Mouse (Mus musculus): Measurements from ENCODE around the gene Fndc3b. TPM values are rescaled to one million over a fixed set of nuclear protein-coding genes. Genes with fewer than 3 reads are reported as not detected.

The Fndc3b gene
- polyA plus RNA-seq, 1 experiment from 2014 or later = 10.8 TPM

DNA sequence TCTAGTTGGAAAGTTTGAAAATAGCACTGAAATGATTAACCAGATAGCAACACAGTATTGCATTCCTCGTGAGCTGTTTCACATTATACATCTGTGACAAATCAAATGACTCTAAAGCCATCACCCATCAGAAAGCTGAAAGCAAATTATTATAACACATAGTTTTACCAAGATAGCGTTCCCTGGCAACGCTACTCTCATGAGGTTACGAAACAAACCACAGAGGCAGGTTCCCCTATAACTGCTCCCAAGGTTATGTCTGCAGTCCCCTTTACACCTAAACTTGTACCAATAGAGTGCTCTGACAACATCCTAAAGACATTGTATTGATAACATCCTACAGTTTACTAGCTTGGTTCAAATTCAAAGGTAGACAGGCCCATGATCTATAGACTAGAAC is 145.8 kb downstream of the Fndc3b start:
- 91% methylated on average over 4 of the region's 4 CpGs for WGBS
- Histone ChIP-seq H3K27ac (no peak overlapping the region), H3K9me3 (no peaks in the 10 kb centered on the region), H3K36me3 (replicated peaks) (no peaks in the 10 kb centered on the region), H3K4me3 (no peak overlapping the region), H3K27me3 (ENCODE audit: poor library complexity, severe bottlenecking) (no peaks in the 10 kb centered on the region), H3K4me1 (no peaks in the 10 kb centered on the region)
- DNase-seq (ENCODE audit: extremely low spot score, low spot score) = no peak

DNA sequence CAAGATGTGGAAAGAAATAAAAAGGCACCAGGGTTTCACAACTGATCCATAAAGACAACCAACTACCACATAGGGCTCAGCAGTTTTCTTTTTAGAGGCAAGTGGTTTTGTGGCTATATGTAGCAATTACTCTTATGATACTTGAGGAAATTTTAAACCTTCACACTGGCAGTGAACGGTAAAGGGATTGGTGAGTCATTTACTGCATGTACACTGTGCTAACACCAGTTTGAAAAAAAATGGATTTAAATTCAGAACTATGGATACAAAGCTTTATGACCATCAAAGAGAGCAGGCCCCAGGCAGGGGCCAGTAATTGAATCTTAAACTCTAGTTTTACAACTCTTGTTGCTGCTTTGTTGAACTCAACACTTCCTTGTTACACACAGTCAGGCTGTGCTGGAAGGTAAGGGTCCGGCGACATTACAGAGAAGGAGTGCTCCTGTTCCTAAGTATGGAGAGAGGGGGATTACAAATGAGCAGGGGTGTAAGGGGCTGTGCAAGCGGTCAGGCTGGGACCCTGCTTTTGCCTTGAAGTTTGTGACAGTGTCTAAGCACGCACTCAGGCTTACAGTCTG is 148.0 kb downstream of the Fndc3b start:
- Histone ChIP-seq H3K36me3 (replicated peaks) (no peaks in the 10 kb centered on the region), H3K27ac (no peak overlapping the region), H3K4me3 (no peak overlapping the region), H3K9me3 (no peaks in the 10 kb centered on the region), H3K4me1 (no peaks in the 10 kb centered on the region), H3K27me3 (ENCODE audit: poor library complexity, severe bottlenecking) (no peaks in the 10 kb centered on the region)
- no peak for DNase-seq (ENCODE audit: extremely low spot score, low spot score)
- 93% methylated on average over 5 of the region's 5 CpGs for WGBS

DNA sequence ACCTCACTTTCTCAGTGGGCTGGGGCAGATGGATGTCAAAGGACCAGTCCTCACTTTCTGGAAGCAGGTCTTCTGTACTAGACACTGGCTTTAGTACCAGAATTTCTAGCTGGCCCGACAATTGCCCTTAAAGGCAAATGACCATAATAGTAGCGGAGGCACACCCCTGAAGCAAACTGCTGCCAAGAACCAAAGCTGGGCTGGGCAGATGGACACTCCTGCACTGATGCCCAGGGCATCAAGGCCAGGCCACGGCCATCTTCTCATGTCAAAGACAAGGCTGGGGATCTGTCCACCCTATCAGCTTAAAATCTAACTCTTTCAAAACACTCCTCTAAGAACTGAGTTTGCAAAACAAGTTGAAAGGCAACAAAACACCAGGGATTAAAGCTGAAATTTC is 148.6 kb downstream of the Fndc3b start:
- Histone ChIP-seq H3K9me3 (no peaks in the 10 kb centered on the region), H3K27ac (no peak overlapping the region), H3K36me3 (replicated peaks) (no peaks in the 10 kb centered on the region), H3K4me1 (no peaks in the 10 kb centered on the region), H3K27me3 (ENCODE audit: poor library complexity, severe bottlenecking) (no peaks in the 10 kb centered on the region), H3K4me3 (no peak overlapping the region)
- 91% methylated on average over 3 of the region's 3 CpGs for WGBS
- DNase-seq (ENCODE audit: extremely low spot score, low spot score) = no peak

DNA sequence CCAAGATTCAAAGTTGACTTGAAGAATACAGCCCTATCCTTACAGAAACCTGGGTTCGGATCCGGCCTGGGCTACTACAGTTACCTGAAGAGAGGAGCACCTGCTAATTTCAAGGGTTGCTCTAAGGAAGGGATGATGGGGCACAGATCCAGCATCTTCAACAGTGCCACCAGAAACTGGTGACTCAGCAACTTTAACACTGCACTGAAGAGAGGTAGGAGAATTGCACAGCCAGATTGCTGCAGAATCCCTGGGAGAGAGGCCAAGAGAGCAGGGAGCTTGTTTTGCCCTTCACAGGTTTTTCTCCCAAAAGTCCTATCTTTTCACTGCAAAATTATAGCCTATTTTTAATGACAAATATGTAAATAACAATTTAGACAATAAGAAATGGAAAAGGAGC is 149.2 kb downstream of the Fndc3b start:
- 90% methylated on average over 2 of the region's 2 CpGs for WGBS
- Histone ChIP-seq H3K36me3 (replicated peaks) (no peaks in the 10 kb centered on the region), H3K27me3 (ENCODE audit: poor library complexity, severe bottlenecking) (no peaks in the 10 kb centered on the region), H3K4me1 (no peaks in the 10 kb centered on the region), H3K27ac (no peak overlapping the region), H3K9me3 (no peaks in the 10 kb centered on the region), H3K4me3 (no peak overlapping the region)
- DNase-seq (ENCODE audit: extremely low spot score, low spot score) = no peak

DNA sequence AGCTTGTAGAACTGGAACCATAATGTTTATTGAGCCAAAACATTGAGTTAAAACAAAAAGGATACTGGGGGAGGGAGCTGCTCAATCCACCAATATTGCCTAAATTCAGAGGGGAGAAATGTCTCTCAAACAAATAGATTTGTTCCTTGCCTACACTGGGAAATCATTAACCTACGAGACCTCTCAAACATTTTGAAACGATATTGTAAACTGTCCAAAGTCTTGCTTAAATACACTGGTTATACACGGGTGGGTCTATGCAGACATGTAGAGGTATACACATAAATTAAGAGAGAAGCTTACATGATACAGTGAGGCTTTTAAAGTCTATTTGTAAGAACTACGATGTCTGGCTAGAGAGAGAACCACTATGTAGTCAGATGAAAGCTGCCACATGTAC is 151.8 kb downstream of the Fndc3b start:
- no peak overlapping the region for H3K27ac ChIP-seq
- 89% methylated on average over 4 of the region's 4 CpGs for WGBS
- H3K4me1 ChIP-seq = no peaks in the 10 kb centered on the region
- peaks cover 12% of the 10 kb centered on the region for H3K36me3 ChIP-seq (replicated peaks)
- no peak for DNase-seq (ENCODE audit: extremely low spot score, low spot score)
- H3K4me3 ChIP-seq = no peak overlapping the region
- H3K9me3 ChIP-seq = no peaks in the 10 kb centered on the region
- no peaks in the 10 kb centered on the region for H3K27me3 ChIP-seq (ENCODE audit: poor library complexity, severe bottlenecking)

GRCm38 (mm10) chr3:27557100-27558004 is 153.8 kb downstream of the Fndc3b start:
- Histone ChIP-seq H3K27me3 (ENCODE audit: poor library complexity, severe bottlenecking) (no peaks in the 10 kb centered on the region), H3K36me3 (replicated peaks) (peaks cover 16% of the 10 kb centered on the region), H3K4me3 (no peak overlapping the region), H3K4me1 (no peaks in the 10 kb centered on the region), H3K9me3 (no peaks in the 10 kb centered on the region), H3K27ac (no peak overlapping the region)
- WGBS = 91% methylated on average over 4 of the region's 4 CpGs
- no peak for DNase-seq (ENCODE audit: extremely low spot score, low spot score)

- Histone ChIP-seq H3K4me3 (no peak overlapping the region), H3K36me3 (replicated peaks) (peaks cover 16% of the 10 kb centered on the region), H3K27me3 (ENCODE audit: poor library complexity, severe bottlenecking) (no peaks in the 10 kb centered on the region), H3K4me1 (no peaks in the 10 kb centered on the region), H3K9me3 (no peaks in the 10 kb centered on the region), H3K27ac (no peak overlapping the region)
- 91% methylated on average over 3 of the region's 3 CpGs for WGBS
- DNase-seq (ENCODE audit: extremely low spot score, low spot score) = no peak
These were observed 155.6 kb downstream of the Fndc3b start for GRCm38 (mm10) chr3:27555401-27555940.

DNA sequence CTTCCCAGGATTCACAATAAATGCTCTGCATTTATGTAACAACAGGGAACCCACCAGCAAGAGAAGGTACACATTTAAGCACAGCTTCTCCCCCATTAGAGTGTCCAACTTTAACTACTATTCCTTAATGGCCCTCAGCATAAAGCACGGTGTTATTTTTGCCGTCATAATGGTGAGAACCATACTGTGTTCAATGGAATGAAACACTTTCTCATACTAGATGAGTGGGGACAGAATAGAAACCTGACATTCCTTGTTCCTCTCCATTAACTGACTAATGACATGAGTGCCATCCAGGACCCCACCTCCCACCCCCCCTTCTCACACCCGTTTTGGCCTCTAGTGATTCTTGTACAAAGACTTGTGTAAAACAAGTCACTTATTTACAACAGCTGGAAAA is 156.8 kb downstream of the Fndc3b start:
- no peaks in the 10 kb centered on the region for H3K9me3 ChIP-seq
- no peak overlapping the region for H3K27ac ChIP-seq
- no peaks in the 10 kb centered on the region for H3K27me3 ChIP-seq (ENCODE audit: poor library complexity, severe bottlenecking)
- H3K36me3 ChIP-seq (replicated peaks) = peaks cover 16% of the 10 kb centered on the region
- WGBS = 92% methylated on average over 3 of the region's 3 CpGs
- H3K4me1 ChIP-seq = no peaks in the 10 kb centered on the region
- H3K4me3 ChIP-seq = no peak overlapping the region
- no peak for DNase-seq (ENCODE audit: extremely low spot score, low spot score)

GRCm38 (mm10) chr3:27553781-27554180 is 157.3 kb downstream of the Fndc3b start:
- no peak for DNase-seq (ENCODE audit: extremely low spot score, low spot score)
- Histone ChIP-seq H3K4me1 (no peaks in the 10 kb centered on the region), H3K27me3 (ENCODE audit: poor library complexity, severe bottlenecking) (no peaks in the 10 kb centered on the region), H3K9me3 (no peaks in the 10 kb centered on the region), H3K4me3 (no peak overlapping the region), H3K36me3 (replicated peaks) (peaks cover 16% of the 10 kb centered on the region), H3K27ac (no peak overlapping the region)
- WGBS = 87% methylated on average over 3 of the region's 3 CpGs

DNA sequence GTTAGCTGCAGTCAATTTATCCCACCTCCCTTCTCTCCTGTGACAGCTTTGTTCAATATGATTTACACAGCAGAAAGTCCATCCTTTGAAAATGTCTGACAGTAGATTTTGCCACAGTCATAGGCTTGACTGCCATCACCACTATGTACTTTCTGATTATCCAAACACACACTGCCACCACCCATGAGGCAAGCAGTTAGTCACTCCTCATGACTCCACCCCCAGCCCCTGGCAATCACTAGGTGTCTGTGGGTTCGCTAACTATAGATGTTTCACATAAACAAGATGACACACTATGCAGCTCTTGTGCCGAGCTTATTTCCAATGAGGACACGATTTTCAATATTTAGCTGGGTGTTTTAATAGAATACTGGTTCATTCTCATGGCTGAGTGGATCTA is 160.1 kb downstream of the Fndc3b start:
- no peak for DNase-seq (ENCODE audit: extremely low spot score, low spot score)
- 91% methylated on average over 3 of the region's 3 CpGs for WGBS
- Histone ChIP-seq H3K9me3 (no peaks in the 10 kb centered on the region), H3K27ac (no peak overlapping the region), H3K36me3 (replicated peaks) (peaks cover 14% of the 10 kb centered on the region), H3K4me1 (no peaks in the 10 kb centered on the region), H3K4me3 (no peak overlapping the region), H3K27me3 (ENCODE audit: poor library complexity, severe bottlenecking) (no peaks in the 10 kb centered on the region)

DNA sequence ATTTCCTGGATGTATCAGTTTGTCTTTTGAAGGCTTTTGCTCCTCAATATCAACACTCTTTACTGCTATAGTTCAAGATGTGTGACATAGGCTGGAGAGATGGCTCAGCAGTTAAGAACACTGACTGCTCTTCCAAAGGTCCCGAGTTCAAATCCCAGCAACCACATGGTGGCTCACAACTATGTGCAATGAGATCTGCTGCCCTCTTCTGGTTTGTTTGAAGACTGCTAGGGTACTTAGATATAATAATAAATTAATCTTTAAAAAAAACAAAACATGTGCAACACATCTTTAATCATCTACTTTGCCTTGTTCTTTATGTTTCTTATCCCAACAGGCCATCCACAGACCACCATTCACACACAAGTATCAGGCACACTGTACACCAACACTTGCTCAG is 160.7 kb downstream of the Fndc3b start:
- WGBS = 92% methylated on average over 1 of the region's 1 CpGs
- DNase-seq (ENCODE audit: extremely low spot score, low spot score) = no peak
- Histone ChIP-seq H3K4me1 (no peaks in the 10 kb centered on the region), H3K4me3 (no peak overlapping the region), H3K27me3 (ENCODE audit: poor library complexity, severe bottlenecking) (no peaks in the 10 kb centered on the region), H3K36me3 (replicated peaks) (peaks cover 8% of the 10 kb centered on the region), H3K9me3 (no peaks in the 10 kb centered on the region), H3K27ac (no peak overlapping the region)

DNA sequence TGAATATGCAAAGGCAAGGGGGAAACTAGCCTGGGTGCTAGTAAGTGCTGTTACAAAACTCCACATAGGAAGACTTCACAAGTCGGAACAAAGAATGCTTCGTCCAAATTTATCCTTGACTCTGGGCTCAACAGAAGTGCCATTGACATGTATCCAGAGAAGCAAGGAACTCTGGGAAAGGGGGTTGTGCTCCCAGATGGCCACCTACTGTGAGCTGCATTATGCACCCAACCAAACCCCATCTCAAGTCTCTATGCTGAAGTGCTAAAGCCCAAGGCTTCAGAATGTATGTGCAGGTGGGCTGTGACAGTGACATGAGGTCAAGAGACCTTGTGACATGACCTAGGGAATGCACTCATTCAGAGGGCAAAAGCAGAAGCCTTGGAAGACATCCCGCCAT is 165.5 kb downstream of the Fndc3b start:
- WGBS = 90% methylated on average over 3 of the region's 3 CpGs
- Histone ChIP-seq H3K36me3 (replicated peaks) (peaks cover 13% of the 10 kb centered on the region), H3K4me1 (no peaks in the 10 kb centered on the region), H3K9me3 (no peaks in the 10 kb centered on the region), H3K4me3 (no peak overlapping the region), H3K27ac (no peak overlapping the region), H3K27me3 (ENCODE audit: poor library complexity, severe bottlenecking) (no peaks in the 10 kb centered on the region)
- no peak for DNase-seq (ENCODE audit: extremely low spot score, low spot score)

- Histone ChIP-seq H3K4me3 (no peak overlapping the region), H3K9me3 (no peaks in the 10 kb centered on the region), H3K27me3 (ENCODE audit: poor library complexity, severe bottlenecking) (no peaks in the 10 kb centered on the region), H3K27ac (no peak overlapping the region), H3K4me1 (no peaks in the 10 kb centered on the region), H3K36me3 (replicated peaks) (peaks cover 18% of the 10 kb centered on the region)
- no peak for DNase-seq (ENCODE audit: extremely low spot score, low spot score)
- 93% methylated on average over 11 of the region's 11 CpGs for whole genome bisulfite sequencing
These were observed 167.0 kb downstream of the Fndc3b start for GRCm38 (mm10) chr3:27544061-27544460.

Measured in forebrain, embryonic 10.5 days (tissue).